Mouse (Mus musculus): ENCODE results near the gene Entpd2. TPM values are rescaled to one million over a fixed set of nuclear protein-coding genes. Genes with fewer than 3 reads are reported as not detected.

The Entpd2 gene
- polyA plus RNA-seq, 1 experiment from 2014 or later = 0.20 TPM

- Histone ChIP-seq H3K9me3 (replicated peaks; ENCODE audit: control insufficient read depth, low read length) (no peaks in the 10 kb centered on the region), H3K4me1 (ENCODE audit: control insufficient read depth, insufficient read depth, low read length) (no peaks in the 10 kb centered on the region; the same call in 1 of the 2 replicates), H3K4me3 (ENCODE audit: low read depth, low read length) (no peak overlapping the region), H3K4me2 (no peak overlapping the region), H3K36me3 (ENCODE audit: control insufficient read depth, insufficient read depth, low read length) (no peaks in the 10 kb centered on the region), H3K9ac (ENCODE audit: low read depth, low read length) (no peak overlapping the region), H3K27me3 (ENCODE audit: control insufficient read depth, insufficient read depth, low read length) (peaks cover 31% of the 10 kb centered on the region), H3K27ac (ENCODE audit: low read depth, low read length) (no peak overlapping the region)
- no peak for ATAC-seq (replicated peaks; ENCODE audit: insufficient number of reproducible peaks, low FRiP score, low TSS enrichment)
- WGBS (ENCODE audit: insufficient replicate concordance) = 53% methylated on average over 13 of the region's 13 CpGs
Measured at GRCm38 (mm10) chr2:25363478-25364178, 32.0 kb upstream of the Entpd2 start.

GRCm38 (mm10) chr2:25364313-25364712 lies 31.4 kb upstream of the Entpd2 start:
- Histone ChIP-seq H3K36me3 (ENCODE audit: control insufficient read depth, insufficient read depth, low read length) (no peaks in the 10 kb centered on the region), H3K27ac (ENCODE audit: low read depth, low read length) (no peak overlapping the region), H3K27me3 (ENCODE audit: control insufficient read depth, insufficient read depth, low read length) (peaks cover 34% of the 10 kb centered on the region), H3K4me1 (ENCODE audit: control insufficient read depth, insufficient read depth, low read length) (no peaks in the 10 kb centered on the region; the same call in 1 of the 2 replicates), H3K4me2 (peak overlapping the region; percentile 99; the same call in 1 of the 2 replicates), H3K9ac (ENCODE audit: low read depth, low read length) (no peak overlapping the region), H3K9me3 (replicated peaks; ENCODE audit: control insufficient read depth, low read length) (no peaks in the 10 kb centered on the region), H3K4me3 (ENCODE audit: low read depth, low read length) (no peak overlapping the region)
- no peak for ATAC-seq (replicated peaks; ENCODE audit: insufficient number of reproducible peaks, low FRiP score, low TSS enrichment)
- WGBS (ENCODE audit: insufficient replicate concordance) = 87% methylated on average over 4 of the region's 4 CpGs

GRCm38 (mm10) chr2:25364761-25365090 lies 30.9 kb upstream of the Entpd2 start:
- no peaks in the 10 kb centered on the region; the same call in 1 of the 2 replicates for H3K4me1 ChIP-seq (ENCODE audit: control insufficient read depth, insufficient read depth, low read length)
- H3K27ac ChIP-seq (ENCODE audit: low read depth, low read length) = no peak overlapping the region
- H3K9ac ChIP-seq (ENCODE audit: low read depth, low read length) = peak overlapping the region; percentile 75; the same call in 1 of the 2 replicates
- no peaks in the 10 kb centered on the region for H3K36me3 ChIP-seq (ENCODE audit: control insufficient read depth, insufficient read depth, low read length)
- H3K4me2 ChIP-seq = peak overlapping the region; percentile 99
- peaks cover 35% of the 10 kb centered on the region for H3K27me3 ChIP-seq (ENCODE audit: control insufficient read depth, insufficient read depth, low read length)
- H3K4me3 ChIP-seq (ENCODE audit: low read depth, low read length) = peak overlapping the region; percentile 64
- no peaks in the 10 kb centered on the region for H3K9me3 ChIP-seq (replicated peaks; ENCODE audit: control insufficient read depth, low read length)
- WGBS (ENCODE audit: insufficient replicate concordance) = 30% methylated on average over 9 of the region's 9 CpGs
- no peak for ATAC-seq (replicated peaks; ENCODE audit: insufficient number of reproducible peaks, low FRiP score, low TSS enrichment)

GRCm38 (mm10) chr2:25365091-25365761 lies 30.4 kb upstream of the Entpd2 start, which contains the start of gene Uap1l1:
Gene Uap1l1, minus strand, starts transcription at chr2:25365682.
- ATAC-seq (replicated peaks; ENCODE audit: insufficient number of reproducible peaks, low FRiP score, low TSS enrichment) = peak; percentile 75
- Histone ChIP-seq H3K4me1 (ENCODE audit: control insufficient read depth, insufficient read depth, low read length) (no peaks in the 10 kb centered on the region; the same call in 1 of the 2 replicates), H3K9ac (ENCODE audit: low read depth, low read length) (peak within 1 kb of the TSS; percentile 75), H3K4me3 (ENCODE audit: low read depth, low read length) (peak within 1 kb of the TSS; percentile 64), H3K27me3 (ENCODE audit: control insufficient read depth, insufficient read depth, low read length) (peaks cover 35% of the 10 kb centered on the region), H3K4me2 (peak within 1 kb of the TSS; percentile 99), H3K9me3 (replicated peaks; ENCODE audit: control insufficient read depth, low read length) (no peaks in the 10 kb centered on the region), H3K27ac (ENCODE audit: low read depth, low read length) (no peak within 1 kb of the TSS), H3K36me3 (ENCODE audit: control insufficient read depth, insufficient read depth, low read length) (no peaks in the 10 kb centered on the region)
- under 1% methylated on average over 54 of the region's 54 CpGs for WGBS (ENCODE audit: insufficient replicate concordance)

- peaks cover 11% of the 10 kb centered on the region for H3K4me1 ChIP-seq (ENCODE audit: control insufficient read depth, insufficient read depth, low read length)
- peaks cover 16% of the 10 kb centered on the region for H3K27me3 ChIP-seq (ENCODE audit: control insufficient read depth, insufficient read depth, low read length)
- no peak for ATAC-seq (replicated peaks; ENCODE audit: insufficient number of reproducible peaks, low FRiP score, low TSS enrichment)
- no peak overlapping the region for H3K27ac ChIP-seq (ENCODE audit: low read depth, low read length)
- no peaks in the 10 kb centered on the region for H3K9me3 ChIP-seq (replicated peaks; ENCODE audit: control insufficient read depth, low read length)
- no peak overlapping the region for H3K9ac ChIP-seq (ENCODE audit: low read depth, low read length)
- no peaks in the 10 kb centered on the region for H3K36me3 ChIP-seq (ENCODE audit: control insufficient read depth, insufficient read depth, low read length)
- 79% methylated on average over 3 of the region's 3 CpGs for WGBS (ENCODE audit: insufficient replicate concordance)
- no peak overlapping the region for H3K4me3 ChIP-seq (ENCODE audit: low read depth, low read length)
- H3K4me2 ChIP-seq = no peak overlapping the region; the same call in 1 of the 2 replicates
Measured at GRCm38 (mm10) chr2:25369996-25370395, 25.7 kb upstream of the Entpd2 start.

GRCm38 (mm10) chr2:25371764-25372643 lies 23.7 kb upstream of the Entpd2 start, which contains the start of gene Sapcd2:
Gene Sapcd2, plus strand, starts transcription at chr2:25372321.
- Histone ChIP-seq H3K4me1 (ENCODE audit: control insufficient read depth, insufficient read depth, low read length) (peaks cover 11% of the 10 kb centered on the region), H3K4me2 (peak within 1 kb of the TSS; percentile 92), H3K4me3 (ENCODE audit: low read depth, low read length) (peak within 1 kb of the TSS; percentile 68), H3K36me3 (ENCODE audit: control insufficient read depth, insufficient read depth, low read length) (peaks cover 2% of the 10 kb centered on the region; the same call in 1 of the 2 replicates), H3K9ac (ENCODE audit: low read depth, low read length) (peak within 1 kb of the TSS; percentile 77), H3K27ac (ENCODE audit: low read depth, low read length) (peak within 1 kb of the TSS; percentile 73), H3K27me3 (ENCODE audit: control insufficient read depth, insufficient read depth, low read length) (peaks cover 10% of the 10 kb centered on the region), H3K9me3 (replicated peaks; ENCODE audit: control insufficient read depth, low read length) (no peaks in the 10 kb centered on the region)
- peak; percentile 83 for ATAC-seq (replicated peaks; ENCODE audit: insufficient number of reproducible peaks, low FRiP score, low TSS enrichment)
- under 1% methylated on average over 65 of the region's 65 CpGs for WGBS (ENCODE audit: insufficient replicate concordance)

GRCm38 (mm10) chr2:25372644-25373391 lies 22.9 kb upstream of the Entpd2 start:
- 3% methylated on average over 42 of the region's 42 CpGs for WGBS (ENCODE audit: insufficient replicate concordance)
- Histone ChIP-seq H3K9me3 (replicated peaks; ENCODE audit: control insufficient read depth, low read length) (no peaks in the 10 kb centered on the region), H3K4me1 (ENCODE audit: control insufficient read depth, insufficient read depth, low read length) (peaks cover 11% of the 10 kb centered on the region), H3K4me3 (ENCODE audit: low read depth, low read length) (peak overlapping the region; percentile 68), H3K27ac (ENCODE audit: low read depth, low read length) (peak overlapping the region; percentile 36; the same call in 1 of the 2 replicates), H3K27me3 (ENCODE audit: control insufficient read depth, insufficient read depth, low read length) (peaks cover 10% of the 10 kb centered on the region), H3K9ac (ENCODE audit: low read depth, low read length) (peak overlapping the region; percentile 68), H3K36me3 (ENCODE audit: control insufficient read depth, insufficient read depth, low read length) (peaks cover 2% of the 10 kb centered on the region; the same call in 1 of the 2 replicates), H3K4me2 (peak overlapping the region; percentile 92)
- ATAC-seq (replicated peaks; ENCODE audit: insufficient number of reproducible peaks, low FRiP score, low TSS enrichment) = peak; percentile 27; the same call in 1 of the 2 replicates
